Mouse (Mus musculus) heart, postnatal 4 days (tissue): ENCODE data around the gene Rnf32. TPM values are rescaled to one million over a fixed set of nuclear protein-coding genes. Genes with fewer than 3 reads are reported as not detected.

ENCODE experiments used
- DNase-seq: peaks from one replicate; pipeline ENCODE4 v3.0.0; 2021
- total RNA-seq, 2 experiments: library from RNA; stranded (reverse); gene quantifications; 2 replicates each; pipeline ENCODE4 v1.2.3; 2021

Gene Rnf32
- total RNA-seq, 2 experiments from 2014 or later, result 0.91 to 0.95 TPM

DNA sequence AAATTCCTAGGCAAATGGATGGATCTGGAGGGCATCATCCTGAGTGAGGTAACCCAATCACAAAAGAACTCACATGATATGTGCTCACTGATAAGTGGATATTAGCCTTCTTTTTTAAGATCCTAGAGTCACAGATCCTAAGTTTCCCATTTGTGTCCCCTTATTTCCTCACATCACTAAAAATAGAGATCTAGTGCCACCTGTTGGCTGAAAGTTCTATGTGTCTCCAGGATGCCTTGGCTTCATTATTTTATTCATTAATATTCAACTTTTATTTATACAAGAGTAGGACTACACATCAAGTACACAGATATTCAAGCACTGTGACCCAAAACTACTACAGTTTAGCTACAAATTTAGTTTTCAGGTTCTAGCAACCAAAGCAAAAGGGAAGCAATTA, 79.0 kb downstream of the Rnf32 start:
- no peak for DNase-seq

Other genes starting within 250 kb of the Rnf32 start
- gene Lmbr1, start 182.4 kb downstream of the Rnf32 start, total RNA-seq, result 10 to 100 TPM; 19.2 to 21.2 TPM
- 10 to 100 TPM; 13.3 to 15.7 TPM for gene Nom1, start 238.7 kb downstream of the Rnf32 start, total RNA-seq